In genomic region chr5:124636139-124636538, GRCm38 (mm10) we compare ENCODE assay signal across 17 mouse cellular contexts. TPM values are rescaled to one million over a fixed set of nuclear protein-coding genes. Genes with fewer than 3 reads are reported as not detected.
A peak's percentile ranks its signal among the peaks of the same experiment; 100 is the strongest.
DNase-seq lines count a peak whose midpoint lies in the region; ATAC-seq and TF ChIP-seq lines count a peak whose summit lies in the region.
"Had no signal": no experiment of that assay in that cellular context is flagged by ENCODE, and none has a peak within 500 bp of the region (broad histone marks: within the 10 kb centered on the region; RNA-seq: fewer than 3 reads in every experiment).

No protein-coding gene starts in this region.

- H3K4me2 ChIP-seq in embryonic facial prominence, embryonic 14.5 days (ENCODE audit: low read depth, low read length), result no peak overlapping the region
- H3K4me2 ChIP-seq: embryonic facial prominence, embryonic 13.5 days; forebrain, embryonic 13.5 days; forebrain, embryonic 15.5 days had no signal

- WGBS in embryonic facial prominence, embryonic 14.5 days, result 100% methylated on average over 3 of the region's 3 CpGs
- WGBS in embryonic facial prominence, embryonic 10.5 days, result 94% methylated on average over 3 of the region's 3 CpGs
- 98% methylated on average over 3 of the region's 3 CpGs for WGBS in thymus, adult 2 months

- H3K4me3 ChIP-seq in embryonic facial prominence, embryonic 14.5 days (ENCODE audit: low read depth, low read length), result no peak overlapping the region
- H3K4me3 ChIP-seq in embryonic facial prominence, embryonic 10.5 days, result no peak overlapping the region
- H3K4me3 ChIP-seq in thymus, adult 2 months (ENCODE audit: control insufficient read depth, insufficient read depth, low read length), result no peak overlapping the region
- H3K4me3 ChIP-seq: embryonic facial prominence, embryonic 13.5 days; forebrain, embryonic 13.5 days; forebrain, embryonic 15.5 days had no signal

- no peak for ATAC-seq in embryonic facial prominence, embryonic 14.5 days (ENCODE audit: low read depth)
- ATAC-seq: forebrain, embryonic 13.5 days; forebrain, embryonic 15.5 days; forebrain, postnatal 0 days had no signal

- H3K36me3 ChIP-seq in embryonic facial prominence, embryonic 14.5 days (ENCODE audit: control insufficient read depth, insufficient read depth, low read length), result peaks cover 71% of the 10 kb centered on the region
- peaks cover 82% of the 10 kb centered on the region for H3K36me3 ChIP-seq in embryonic facial prominence, embryonic 10.5 days (replicated peaks)
- peaks cover 41% of the 10 kb centered on the region for H3K36me3 ChIP-seq in thymus, adult 2 months (ENCODE audit: control insufficient read depth, insufficient read depth, low read length)

- TF ChIP-seq CTCF in thymus, adult 2 months (IDR thresholded peaks at IDR 0.05; ENCODE audit: borderline replicate concordance, control insufficient read depth, extremely low read depth, insufficient read depth, low read length, poor library complexity), result no peak

- no peaks in the 10 kb centered on the region for H3K27me3 ChIP-seq in embryonic facial prominence, embryonic 14.5 days (replicated peaks; ENCODE audit: control insufficient read depth, insufficient read depth, low read length)
- H3K27me3 ChIP-seq in embryonic facial prominence, embryonic 10.5 days (replicated peaks; ENCODE audit: low read depth, poor library complexity, severe bottlenecking), result no peaks in the 10 kb centered on the region
- H3K27me3 ChIP-seq in thymus, adult 2 months (ENCODE audit: control insufficient read depth, insufficient read depth, low read length), result no peaks in the 10 kb centered on the region
- H3K27me3 ChIP-seq: embryonic facial prominence, embryonic 13.5 days; forebrain, embryonic 13.5 days; forebrain, embryonic 15.5 days had no signal

- H3K27ac ChIP-seq in embryonic facial prominence, embryonic 14.5 days (replicated peaks; ENCODE audit: low read depth, low read length), result no peak overlapping the region
- no peak overlapping the region for H3K27ac ChIP-seq in embryonic facial prominence, embryonic 10.5 days (replicated peaks)
- H3K27ac ChIP-seq in thymus, adult 2 months (ENCODE audit: control insufficient read depth, insufficient read depth, low read length), result peak overlapping the region; percentile 91
- H3K27ac ChIP-seq: embryonic facial prominence, embryonic 13.5 days; forebrain, embryonic 13.5 days; forebrain, embryonic 15.5 days had no signal

- H3K9me3 ChIP-seq in embryonic facial prominence, embryonic 14.5 days (ENCODE audit: control insufficient read depth, low read length), result no peaks in the 10 kb centered on the region
- H3K9me3 ChIP-seq in embryonic facial prominence, embryonic 10.5 days, result no peaks in the 10 kb centered on the region
- H3K9me3 ChIP-seq: embryonic facial prominence, embryonic 13.5 days; forebrain, embryonic 13.5 days; forebrain, embryonic 15.5 days had no signal

- no peak for TF ChIP-seq POLR2A in thymus, adult 2 months (IDR thresholded peaks at IDR 0.05; ENCODE audit: control insufficient read depth, extremely low read depth, insufficient read depth, low read length, poor library complexity)

- H3K4me1 ChIP-seq in embryonic facial prominence, embryonic 14.5 days (ENCODE audit: control insufficient read depth, insufficient read depth, low read length), result no peaks in the 10 kb centered on the region
- no peaks in the 10 kb centered on the region for H3K4me1 ChIP-seq in embryonic facial prominence, embryonic 10.5 days
- peaks cover 59% of the 10 kb centered on the region for H3K4me1 ChIP-seq in thymus, adult 2 months (replicated peaks; ENCODE audit: control insufficient read depth, insufficient read depth, low read length)
- H3K4me1 ChIP-seq: embryonic facial prominence, embryonic 13.5 days; forebrain, embryonic 13.5 days had no signal

- peak; percentile 43 for DNase-seq in embryonic facial prominence, embryonic 14.5 days (ENCODE audit: low spot score)
- DNase-seq in embryonic facial prominence, embryonic 10.5 days (ENCODE audit: low spot score), result no peak
- no peak for DNase-seq in thymus, adult 2 months
- no peak for DNase-seq in thymus, postnatal 4 days
- DNase-seq in ovary, postnatal 36 days (ENCODE audit: low spot score), result no peak
- DNase-seq: adrenal gland, postnatal 10 days; adrenal gland, postnatal 25 days; B cell, adult 2 months; cerebellum, adult 11 months; cerebellum, adult 18-20 months; cerebellum, adult 9-10 months; cerebellum, postnatal 10 days; cerebellum, postnatal 25 days; forebrain, postnatal 0 days had no signal

- no peak overlapping the region for H3K9ac ChIP-seq in embryonic facial prominence, embryonic 14.5 days (ENCODE audit: low read depth, low read length)
- H3K9ac ChIP-seq: embryonic facial prominence, embryonic 13.5 days; forebrain, embryonic 13.5 days; forebrain, embryonic 15.5 days; forebrain, postnatal 0 days had no signal

RNA-seq across cellular contexts. Expression of gene Atp6v0a2, which starts 7.8 kb away (rescaled TPM):
- 46.8 and 48.3 TPM in 2 replicates for polyA plus RNA-seq in embryonic facial prominence, embryonic 14.5 days (2014; fragmentation: Nextera tagmentation; extraction: Ambion mirVana)
- 40.8 and 45.0 TPM in 2 replicates for polyA plus RNA-seq in embryonic facial prominence, embryonic 10.5 days (2016; fragmentation: Nextera tagmentation; extraction: Ambion mirVana)
- polyA plus RNA-seq in thymus, adult 2 months (2012; rRNA removed), result 122 and 127 TPM in 2 replicates

RNA-seq across cellular contexts. Expression of gene Gtf2h3, which starts 57.2 kb away (rescaled TPM):
- polyA plus RNA-seq in embryonic facial prominence, embryonic 14.5 days (2014; fragmentation: Nextera tagmentation; extraction: Ambion mirVana), result 56.7 and 74.3 TPM in 2 replicates
- polyA plus RNA-seq in embryonic facial prominence, embryonic 10.5 days (2016; fragmentation: Nextera tagmentation; extraction: Ambion mirVana), result 114 TPM in 2 replicates
- 55.7 and 57.6 TPM in 2 replicates for polyA plus RNA-seq in thymus, adult 2 months (2012; rRNA removed)

RNA-seq across cellular contexts. Expression of gene Eif2b1, which starts 57.2 kb away (rescaled TPM):
- 74.6 and 74.9 TPM in 2 replicates for polyA plus RNA-seq in embryonic facial prominence, embryonic 14.5 days (2014; fragmentation: Nextera tagmentation; extraction: Ambion mirVana)
- polyA plus RNA-seq in embryonic facial prominence, embryonic 10.5 days (2016; fragmentation: Nextera tagmentation; extraction: Ambion mirVana), result 83.7 and 88.2 TPM in 2 replicates
- polyA plus RNA-seq in thymus, adult 2 months (2012; rRNA removed), result 25.2 and 25.4 TPM in 2 replicates
